Mouse (Mus musculus): ENCODE measurements at regions not wholly inside any gene's neighbourhood (a gene's known extent, or its start where the extent isn't known, plus 50 kb on each side); places are given as distances from the start of the nearest gene placed in this dataset.

DNA sequence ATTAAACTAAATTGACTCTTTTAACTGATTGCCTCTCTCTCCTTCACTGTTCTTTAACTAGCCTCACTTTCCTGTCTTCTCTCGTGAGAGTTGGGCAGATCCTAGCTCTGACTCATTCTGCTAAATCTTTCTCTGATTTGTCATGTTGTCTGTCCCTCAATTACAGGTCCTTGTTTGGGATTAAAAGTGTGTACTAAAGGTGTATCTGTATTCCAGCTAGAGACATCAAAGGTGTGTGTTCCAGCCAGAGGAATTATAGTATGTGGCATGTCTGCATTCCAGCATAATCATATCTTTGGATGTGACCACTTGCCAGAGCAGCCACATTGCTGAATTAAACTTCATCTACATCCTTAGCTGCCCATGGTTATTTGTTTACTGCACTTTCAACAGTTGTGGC lies 167.5 kb upstream of the Fam83b start:
- no peak for DNase-seq (ENCODE audit: low spot score)

DNA sequence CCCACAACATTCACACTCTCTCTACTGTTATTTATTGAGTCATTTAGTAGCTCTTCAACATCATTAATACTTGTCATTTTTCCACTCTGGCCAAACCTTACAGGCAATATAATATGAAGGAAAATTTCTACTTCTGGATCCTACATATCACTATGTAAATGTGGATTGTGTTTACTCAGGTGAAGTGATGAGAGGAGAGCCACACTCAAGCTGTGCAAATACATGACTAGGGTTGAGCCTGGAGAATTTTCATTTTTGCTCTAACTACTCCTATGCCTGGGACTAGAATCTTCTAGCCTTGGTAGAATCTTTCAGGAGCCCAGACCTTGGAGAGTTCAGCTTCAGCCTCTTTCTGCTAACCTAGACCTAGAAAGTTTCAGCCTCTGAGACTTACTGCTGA lies 166.9 kb upstream of the Fam83b start:
- no peak for DNase-seq (ENCODE audit: low spot score)

DNA sequence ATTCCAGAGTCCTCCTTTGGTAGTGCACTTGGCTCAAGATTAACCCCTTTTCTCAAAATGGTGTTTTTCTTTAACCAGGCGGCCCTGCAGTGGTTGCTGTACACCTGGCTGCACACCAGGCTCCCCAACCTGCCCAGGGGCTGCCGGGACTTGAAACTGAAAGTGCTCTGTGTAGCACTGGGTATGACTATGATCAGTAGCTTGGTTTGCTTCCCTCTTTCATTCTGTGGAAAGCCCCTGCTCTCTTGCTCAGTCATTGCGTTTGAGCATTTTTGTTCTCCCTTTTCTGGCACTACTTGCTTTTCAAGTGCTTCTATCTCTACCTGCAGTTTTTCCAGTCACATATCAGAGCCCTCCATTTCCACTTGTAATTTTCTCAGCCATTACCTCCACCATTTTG lies 156.0 kb upstream of the Fam83b start:
- DNase-seq (ENCODE audit: low spot score), result no peak

DNA sequence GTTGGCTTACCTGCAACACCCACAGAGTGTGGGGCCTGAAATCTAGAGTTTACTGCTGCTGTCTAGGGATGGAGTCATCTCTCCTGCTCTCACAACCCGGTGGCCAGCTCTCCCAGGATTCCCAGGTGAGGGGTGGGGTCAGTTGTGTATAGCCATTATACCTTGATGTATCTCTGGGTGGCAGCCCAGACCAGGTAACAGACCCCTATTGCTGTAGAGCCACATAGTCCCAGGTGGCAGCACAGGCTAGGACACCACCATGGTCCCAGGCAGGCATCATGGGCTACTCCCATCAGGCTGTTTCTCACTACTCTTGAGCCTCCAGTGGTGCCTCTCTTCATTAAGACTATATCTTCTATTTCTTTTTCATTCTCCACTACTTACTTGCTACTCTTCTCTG lies 148.9 kb upstream of the Fam83b start:
- DNase-seq (ENCODE audit: low spot score), result no peak

DNA sequence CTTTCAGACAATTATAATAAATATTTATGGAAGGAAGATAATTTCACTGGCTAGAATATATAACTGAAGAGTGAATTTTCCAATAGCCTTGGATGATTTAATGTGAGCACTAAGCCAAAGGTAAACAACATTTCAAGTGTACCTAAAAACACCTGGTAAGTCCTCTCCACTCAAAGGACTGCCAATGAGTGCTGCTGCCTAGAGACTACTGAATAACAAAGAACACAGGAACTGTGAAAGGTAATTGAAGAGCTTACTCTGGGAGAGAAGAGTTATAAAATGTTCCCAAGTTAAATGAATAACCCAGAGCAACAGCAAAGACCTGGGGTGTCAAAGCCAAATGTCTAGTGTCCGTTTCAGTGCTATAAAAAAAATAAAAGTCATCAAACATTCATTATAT lies 139.5 kb upstream of the Fam83b start:
- DNase-seq (ENCODE audit: low spot score), result no peak

DNA sequence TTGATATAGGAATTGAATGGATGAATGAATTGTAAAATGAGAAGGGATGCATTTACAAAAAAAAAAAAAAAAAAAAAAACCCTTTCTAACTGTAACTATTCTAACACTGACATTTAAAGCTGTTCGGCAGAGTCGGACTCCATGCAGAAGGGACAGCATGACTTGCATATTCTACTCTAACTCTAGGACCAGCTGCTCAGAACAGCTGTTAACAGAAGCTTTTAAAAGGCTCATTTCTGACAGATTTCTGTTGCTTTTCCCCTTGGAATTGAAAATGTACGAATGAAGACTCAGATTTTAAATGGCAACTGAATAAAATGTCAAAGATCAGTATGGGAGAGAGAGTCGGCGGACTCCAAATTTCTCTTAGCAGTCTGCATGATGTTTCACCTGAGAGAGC lies 138.9 kb upstream of the Fam83b start:
- no peak for DNase-seq (ENCODE audit: low spot score)

DNA sequence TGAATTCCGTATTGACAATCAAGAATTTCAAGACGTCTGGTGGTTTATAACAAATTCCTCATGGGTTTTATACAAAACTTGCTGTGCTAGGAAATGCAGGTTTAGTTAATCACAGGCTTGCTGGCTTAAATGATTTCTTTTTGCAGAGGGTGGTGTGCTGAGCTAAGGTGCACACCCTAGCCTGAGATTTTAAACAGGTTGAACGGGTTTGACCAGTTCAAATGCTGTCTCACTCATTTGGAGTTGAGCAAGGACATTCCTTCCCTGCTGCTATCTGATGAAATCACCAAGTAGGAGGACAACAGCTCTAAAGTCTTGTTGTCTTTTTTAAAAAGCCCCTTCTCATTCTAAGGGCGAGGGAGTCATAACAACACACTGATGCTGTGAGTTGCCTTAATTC lies 128.6 kb upstream of the Fam83b start:
- DNase-seq (ENCODE audit: low spot score), result peak; percentile 29

DNA sequence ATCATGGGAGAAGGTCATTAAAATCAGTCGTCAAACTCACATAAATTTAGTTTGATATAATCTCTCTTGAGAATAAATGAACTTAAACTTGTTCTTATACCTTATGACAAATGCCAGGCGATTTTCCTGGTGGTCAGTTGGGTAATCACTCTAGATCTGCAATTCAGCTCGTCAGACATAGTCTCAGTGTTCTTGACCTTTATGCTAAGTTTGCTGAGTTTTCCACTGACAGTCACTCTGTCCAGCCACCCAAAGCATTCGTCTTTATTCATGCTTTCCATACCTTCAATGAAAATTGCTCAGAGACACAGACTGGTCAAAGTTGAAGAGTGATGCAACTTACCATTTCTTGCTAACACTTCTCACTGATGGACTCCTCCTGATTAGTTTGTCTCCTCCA lies 126.1 kb upstream of the Fam83b start:
- no peak for DNase-seq (ENCODE audit: low spot score)

DNA sequence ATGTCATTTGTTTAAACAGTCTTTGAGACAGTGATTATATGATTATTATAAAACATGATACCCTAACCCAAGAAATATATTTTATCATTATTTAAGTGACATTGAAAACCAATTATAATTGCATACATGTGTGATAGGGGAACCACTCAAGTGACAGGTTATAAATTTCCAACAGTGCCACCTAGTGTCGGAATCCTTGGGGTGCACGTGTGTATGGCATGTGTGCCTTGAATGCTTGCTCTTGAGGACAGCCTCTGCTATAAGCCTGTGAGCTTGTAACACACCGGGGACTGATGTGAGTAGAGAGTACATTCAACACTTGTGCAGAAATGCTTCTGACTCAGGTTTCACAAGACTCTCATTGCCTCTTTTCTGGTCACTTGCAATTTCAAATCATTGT lies 93.9 kb upstream of the Fam83b start:
- peak; percentile 86 for DNase-seq (ENCODE audit: low spot score)

DNA sequence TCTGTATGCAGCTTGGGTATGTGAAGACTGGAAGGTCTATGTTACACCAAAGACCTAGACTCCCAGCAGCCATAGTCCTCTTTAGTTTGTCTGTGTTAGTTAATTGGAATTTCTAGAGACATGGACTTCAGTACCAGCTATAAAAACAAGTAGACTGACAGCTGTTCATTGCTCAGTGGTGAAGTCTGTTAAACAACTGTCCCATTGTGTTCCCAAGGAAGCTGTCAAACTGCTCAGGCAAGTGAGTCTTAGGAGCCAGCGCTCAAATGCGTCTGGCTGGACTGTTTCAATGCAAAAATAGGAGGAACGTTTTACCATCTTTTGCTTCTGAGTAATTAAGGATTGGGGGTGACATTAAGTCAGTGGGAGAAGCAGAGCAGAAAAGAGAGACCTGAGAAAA lies 92.9 kb upstream of the Fam83b start:
- DNase-seq (ENCODE audit: low spot score), result peak; percentile 21

DNA sequence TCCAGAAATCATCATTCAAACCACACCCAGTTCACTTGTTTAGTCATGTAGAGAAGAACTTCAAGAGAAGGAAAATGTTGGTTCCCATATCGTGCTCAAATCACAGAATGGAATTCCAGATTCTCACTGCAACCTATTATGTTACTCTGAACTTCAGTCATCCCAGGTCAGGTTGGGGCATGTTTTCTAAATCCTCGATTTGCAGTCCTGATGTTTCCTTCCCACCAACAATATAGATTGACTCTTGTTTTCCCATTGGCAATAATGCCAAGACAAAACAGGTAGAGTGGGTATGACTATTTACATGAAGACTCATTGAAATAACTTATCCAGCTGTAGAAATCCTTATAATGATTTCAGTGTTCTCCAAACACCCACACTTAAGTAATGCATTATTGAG lies 86.4 kb upstream of the Fam83b start:
- DNase-seq (ENCODE audit: low spot score), result no peak

DNA sequence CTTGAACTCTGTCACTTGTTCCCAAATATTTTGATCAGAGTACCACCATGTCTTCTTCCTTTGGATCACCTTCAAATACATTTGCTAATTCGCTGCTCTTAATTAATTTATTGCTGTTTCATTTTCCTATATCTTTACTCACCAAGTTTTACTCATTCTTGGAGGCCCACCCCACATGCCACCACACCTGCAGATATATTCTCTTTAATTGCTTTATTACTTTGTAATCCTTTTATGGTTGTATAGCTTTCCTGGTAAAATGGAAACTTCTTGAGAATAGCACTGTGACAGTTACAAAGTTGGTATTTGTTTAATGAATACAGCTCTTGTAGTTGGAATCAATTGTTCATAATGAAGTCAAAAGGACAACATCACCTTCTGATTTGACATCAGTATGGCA lies 82.6 kb upstream of the Fam83b start:
- no peak for DNase-seq (ENCODE audit: low spot score)

DNA sequence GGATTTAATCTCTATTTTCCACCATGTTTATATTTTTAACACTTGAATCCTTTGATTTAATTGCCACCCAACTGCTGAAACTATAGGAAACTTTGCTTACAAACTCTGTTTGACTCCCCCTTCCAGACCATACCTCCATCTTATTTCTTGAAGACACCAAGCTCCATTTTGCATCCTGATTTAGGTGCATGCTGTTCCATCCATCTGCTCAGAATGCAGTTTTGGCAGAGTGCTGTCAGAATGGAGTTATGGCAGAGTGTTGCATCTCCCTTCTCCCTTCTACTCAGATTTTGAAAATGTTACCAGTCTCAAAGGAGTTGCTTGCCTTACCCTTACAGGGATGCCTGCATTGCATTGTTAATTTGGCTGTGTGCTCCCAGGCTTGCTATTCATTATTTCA lies 79.5 kb upstream of the Fam83b start:
- DNase-seq (ENCODE audit: low spot score), result no peak
